ENCODE assay signal across 20 mouse cellular contexts in the genomic region with DNA sequence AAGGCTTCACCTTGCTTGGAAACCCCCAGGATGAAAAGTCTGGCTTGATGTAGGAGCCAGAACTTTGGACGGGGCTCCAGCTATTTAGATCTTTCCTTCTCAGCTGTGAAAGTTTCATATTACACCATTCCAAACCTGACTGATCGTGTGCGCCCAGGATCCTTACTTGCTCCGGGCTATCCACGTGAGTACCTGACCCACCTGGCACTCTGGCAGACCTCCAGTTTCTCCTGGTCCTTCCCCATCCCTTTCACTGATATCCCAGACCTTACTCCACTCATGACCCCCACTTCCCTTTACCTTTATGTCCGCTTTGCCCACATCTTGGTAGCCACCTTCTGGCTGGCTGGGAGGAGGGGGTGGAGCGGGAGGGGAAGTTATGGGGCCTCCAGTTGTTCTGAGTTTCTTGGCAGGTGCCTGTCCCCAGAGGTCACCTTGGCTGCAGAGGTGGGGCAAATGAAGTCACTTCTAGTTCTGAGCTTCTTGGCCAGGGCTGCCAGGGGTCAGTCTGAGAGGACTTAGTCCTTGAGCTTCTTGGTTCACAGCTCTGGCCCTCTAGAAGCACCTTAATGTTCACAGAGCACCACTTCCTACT. TPM values are rescaled to one million over a fixed set of nuclear protein-coding genes. Genes with fewer than 3 reads are reported as not detected.
A peak's percentile ranks its signal among the peaks of the same experiment; 100 is the strongest.
DNase-seq lines count a peak whose midpoint lies in the region; ATAC-seq and TF ChIP-seq lines count a peak whose summit lies in the region.
"Had no signal": no experiment of that assay in that cellular context is flagged by ENCODE, and none has a peak within 500 bp of the region (broad histone marks: within the 10 kb centered on the region; RNA-seq: fewer than 3 reads in every experiment).

No protein-coding gene starts in this region.

- no peaks in the 10 kb centered on the region for H3K27me3 ChIP-seq in kidney, postnatal 0 days (ENCODE audit: insufficient read depth, low read length)
- no peaks in the 10 kb centered on the region for H3K27me3 ChIP-seq in stomach, postnatal 0 days (ENCODE audit: control insufficient read depth, insufficient read depth, low read length)
- H3K27me3 ChIP-seq: forebrain, embryonic 12.5 days; heart, embryonic 13.5 days had no signal

- 0 out of 2 replicates have a peak, but pooled peaks cover 4% of the 10 kb centered on the region for H3K4me1 ChIP-seq in kidney, postnatal 0 days (replicated peaks; ENCODE audit: insufficient read depth, low read length)
- no peaks in the 10 kb centered on the region for H3K4me1 ChIP-seq in stomach, postnatal 0 days (replicated peaks; ENCODE audit: control insufficient read depth, insufficient read depth)
- H3K4me1 ChIP-seq: forebrain, embryonic 12.5 days; midbrain, embryonic 10.5 days had no signal

- peak; percentile 50 for DNase-seq in gastrocnemius, adult 2 months
- DNase-seq in gastrocnemius, postnatal 25 days = no peak
- DNase-seq in kidney, adult 8-10 months = peak; percentile 80 to 86
- peak; percentile 19 for DNase-seq in kidney, postnatal 0 days (ENCODE audit: low spot score)
- peak; percentile 44 for DNase-seq in stomach, postnatal 0 days (ENCODE audit: low spot score)
- no peak for DNase-seq in right cerebral cortex, postnatal 4 days
- no peak for DNase-seq in urinary bladder, postnatal 10 days (ENCODE audit: low spot score)
- DNase-seq: embryo, embryonic 11 days; heart, postnatal 36 days; thymus, adult 18-20 months had no signal

- no peak for TF ChIP-seq CTCF in gastrocnemius, adult 2 months (IDR thresholded peaks at IDR 0.05)
- no peak for TF ChIP-seq CTCF in kidney, postnatal 0 days (IDR thresholded peaks at IDR 0.05; ENCODE audit: low read depth)
- TF ChIP-seq CTCF in stomach, postnatal 0 days (IDR thresholded peaks at IDR 0.05; ENCODE audit: low read depth) = no peak

- peak; percentile 33; the same call in 1 of the 2 replicates for ATAC-seq in kidney, postnatal 0 days (replicated peaks; ENCODE audit: low FRiP score, low read depth)
- ATAC-seq in stomach, postnatal 0 days (ENCODE audit: low FRiP score, low TSS enrichment) = no peak
- ATAC-seq: hindbrain, embryonic 16.5 days; intestine, postnatal 0 days had no signal

- WGBS in kidney, postnatal 0 days = 35% methylated on average over 7 of the region's 7 CpGs
- WGBS in stomach, postnatal 0 days = 51% methylated on average over 7 of the region's 7 CpGs

- H3K27ac ChIP-seq in gastrocnemius, adult 2 months = peak overlapping the region; percentile 59; the same call in 1 of the 2 replicates
- H3K27ac ChIP-seq in kidney, postnatal 0 days = peak overlapping the region; percentile 71
- no peak overlapping the region for H3K27ac ChIP-seq in stomach, postnatal 0 days (replicated peaks)
- H3K27ac ChIP-seq: forebrain, embryonic 12.5 days; heart, embryonic 13.5 days; midbrain, embryonic 10.5 days had no signal

- H3K4me3 ChIP-seq in gastrocnemius, adult 2 months = no peak overlapping the region
- H3K4me3 ChIP-seq in kidney, postnatal 0 days (replicated peaks; ENCODE audit: low read depth, low read length) = no peak overlapping the region
- H3K4me3 ChIP-seq in stomach, postnatal 0 days (ENCODE audit: low read depth, low read length) = no peak overlapping the region
- H3K4me3 ChIP-seq: forebrain, embryonic 12.5 days; heart, embryonic 13.5 days; midbrain, embryonic 10.5 days had no signal

- no peak overlapping the region for H3K4me2 ChIP-seq in kidney, postnatal 0 days (ENCODE audit: low read length)
- H3K4me2 ChIP-seq in stomach, postnatal 0 days (replicated peaks; ENCODE audit: low read depth) = no peak overlapping the region
- H3K4me2 ChIP-seq: forebrain, embryonic 12.5 days; heart, embryonic 13.5 days had no signal

- H3K9ac ChIP-seq in kidney, postnatal 0 days (ENCODE audit: low read depth, low read length) = no peak overlapping the region
- H3K9ac ChIP-seq in stomach, postnatal 0 days (ENCODE audit: low read length) = no peak overlapping the region
- H3K9ac ChIP-seq: forebrain, embryonic 12.5 days; heart, embryonic 13.5 days had no signal

- no peaks in the 10 kb centered on the region for H3K9me3 ChIP-seq in kidney, postnatal 0 days (replicated peaks; ENCODE audit: low read length)
- H3K9me3 ChIP-seq in stomach, postnatal 0 days (ENCODE audit: control insufficient read depth, low read length) = no peaks in the 10 kb centered on the region
- H3K9me3 ChIP-seq: forebrain, embryonic 12.5 days; heart, embryonic 13.5 days; midbrain, embryonic 10.5 days had no signal

- TF ChIP-seq EP300 in stomach, postnatal 0 days (optimal IDR thresholded peaks at IDR 0.05) = no peak

- intact Hi-C loops in gastrocnemius, adult 2 months (cut with DNase I) = loop anchor here (10.0 kb wide), 2 partner anchors 101 to 171 kb away; no protein-coding TSS in a partner anchor

- 0 out of 2 replicates have a peak, but pooled peaks cover 2% of the 10 kb centered on the region for H3K36me3 ChIP-seq in kidney, postnatal 0 days (ENCODE audit: insufficient read depth, low read length)
- H3K36me3 ChIP-seq in stomach, postnatal 0 days (ENCODE audit: control insufficient read depth, insufficient read depth, low read length) = no peaks in the 10 kb centered on the region

RNA-seq across cellular contexts. Expression of gene Ubald1, which starts 13.9 kb away (rescaled TPM):
- 10 to 100 TPM; 30.3 to 44.8 TPM for total RNA-seq in gastrocnemius, adult 2 months (2021)
- total RNA-seq in gastrocnemius, postnatal 25 days (2021) = 10 to 100 TPM; 26.1 to 27.0 TPM
- polyA plus RNA-seq in kidney, postnatal 0 days (2015; fragmentation: Nextera tagmentation; extraction: Ambion mirVana) = 39.4 and 41.5 TPM in 2 replicates
- polyA plus RNA-seq in stomach, postnatal 0 days (2015; fragmentation: Nextera tagmentation; extraction: Ambion mirVana) = 32.1 and 40.0 TPM in 2 replicates

RNA-seq across cellular contexts. Expression of gene Mgrn1, which starts 19.9 kb away (rescaled TPM):
- 10 to 100 TPM; 53.5 to 66.1 TPM for total RNA-seq in gastrocnemius, adult 2 months (2021)
- total RNA-seq in gastrocnemius, postnatal 25 days (2021) = 10 to 100 TPM; 51.5 to 55.2 TPM
- 85.9 and 99.0 TPM in 2 replicates for polyA plus RNA-seq in kidney, postnatal 0 days (2015; fragmentation: Nextera tagmentation; extraction: Ambion mirVana)
- 43.0 and 44.0 TPM in 2 replicates for polyA plus RNA-seq in stomach, postnatal 0 days (2015; fragmentation: Nextera tagmentation; extraction: Ambion mirVana)

RNA-seq across cellular contexts. Expression of gene 4930562C15Rik, which starts 31.0 kb away (rescaled TPM):
- not detected for total RNA-seq in gastrocnemius, adult 2 months (2021)
- total RNA-seq in gastrocnemius, postnatal 25 days (2021) = not detected
- polyA plus RNA-seq in kidney, postnatal 0 days (2015; fragmentation: Nextera tagmentation; extraction: Ambion mirVana) = 0.14 TPM in 1 of 2 replicates, not detected in the other
- 0.23 and 0.32 TPM in 2 replicates for polyA plus RNA-seq in stomach, postnatal 0 days (2015; fragmentation: Nextera tagmentation; extraction: Ambion mirVana)
- total RNA-seq: gastrocnemius, postnatal 4 days; heart, postnatal 36 days; layer of hippocampus, postnatal 14 days; left cerebral cortex, postnatal 14 days; liver, adult 2 months had no signal
- polyA plus RNA-seq: intestine, postnatal 0 days; liver, adult 2 months; small intestine, adult 2 months had no signal

Comparison
In these comparisons a context has a peak if more than half of its experiments do, and no peak if none do; other contexts are left out.
1. DNase-seq: peak in gastrocnemius, adult 2 months (single experiment), kidney, adult 8-10 months (2 of 2), kidney, postnatal 0 days (single experiment) and stomach, postnatal 0 days (single experiment); none in gastrocnemius, postnatal 25 days (single experiment), right cerebral cortex, postnatal 4 days (single experiment) and urinary bladder, postnatal 10 days (single experiment).